Mouse (Mus musculus) intestine, postnatal 0 days (tissue): ENCODE results near the gene Entpd3. TPM values are rescaled to one million over a fixed set of nuclear protein-coding genes. Genes with fewer than 3 reads are reported as not detected.

Experiments used
- ATAC-seq: fragments of 200-750 bp; cut with Nextera tagmentation; 2 replicates; pipeline ENCODE4 v1.8.0; 2017; ENCODE audit warnings: mild to moderate bottlenecking, moderate TSS enrichment, moderate library complexity
- H3K27ac ChIP-seq: fragments of 300-500 bp; sonication (generic); 2 replicates; pipeline ENCODE4 v1.5.1; 2014; ENCODE audit warnings: mild to moderate bottlenecking, low read depth, low read length, moderate library complexity
- H3K27me3 ChIP-seq: fragments of 300-500 bp; sonication (generic); replicated peaks from 2 replicates; pipeline ENCODE4 v1.6.1; 2014; ENCODE audit warnings: low read length, mixed read lengths; ENCODE audit not compliant: control insufficient read depth, insufficient read depth
- H3K36me3 ChIP-seq: fragments of 300-500 bp; sonication (generic); 2 replicates; pipeline ENCODE4 v1.6.1; 2014; ENCODE audit warnings: mild to moderate bottlenecking, moderate library complexity; ENCODE audit not compliant: control insufficient read depth, insufficient read depth
- H3K4me1 ChIP-seq: fragments of 300-500 bp; sonication (generic); replicated peaks from 2 replicates; pipeline ENCODE4 v1.6.1; 2014; ENCODE audit warnings: antibody characterized with exemption, low read length, mixed read lengths; ENCODE audit not compliant: control insufficient read depth, insufficient read depth
- H3K4me2 ChIP-seq: fragments of 300-500 bp; sonication (generic); replicated peaks from 2 replicates; pipeline ENCODE4 v1.6.1; 2014; ENCODE audit warnings: low read depth, mild to moderate bottlenecking, moderate library complexity
- H3K4me3 ChIP-seq: fragments of 300-500 bp; sonication (generic); 2 replicates; pipeline ENCODE4 v1.5.1; 2014; ENCODE audit warnings: low read depth, low read length
- H3K9ac ChIP-seq: fragments of 300-500 bp; sonication (generic); 2 replicates; pipeline ENCODE4 v1.6.1; 2014; ENCODE audit warnings: mild to moderate bottlenecking, low read depth, low read length
- H3K9me3 ChIP-seq: fragments of 300-500 bp; sonication (generic); 2 replicates; pipeline ENCODE4 v1.6.1; 2016; ENCODE audit warnings: mixed run types; ENCODE audit not compliant: control insufficient read depth
- CTCF ChIP-seq: sonication (generic); IDR thresholded peaks from 2 replicates; pipeline ENCODE4 v1.5.1; 2016; ENCODE audit warnings: low read depth, mild to moderate bottlenecking, control low read depth, antibody characterized with exemption, moderate library complexity
- WGBS: fragments of 180-500 bp; shearing (Covaris S2); extraction: QIAGEN DNeasy Blood & Tissue Kit; methylation state at CpG from one replicate; pipeline ENCODE4 v1.1.7; 2014; 5-methylcytosine and 5-hydroxymethylcytosine counted together
- polyA plus RNA-seq: library from polyadenylated mRNA; unstranded; fragments of >200 nt; fragmentation: Nextera tagmentation; extraction: Ambion mirVana; gene quantifications from 2 replicates; pipeline ENCODE4 v1.2.1, GENCODE M21; 2015

Gene Entpd3
- polyA plus RNA-seq, 1 experiment from 2014 or later = 1.2 TPM

DNA sequence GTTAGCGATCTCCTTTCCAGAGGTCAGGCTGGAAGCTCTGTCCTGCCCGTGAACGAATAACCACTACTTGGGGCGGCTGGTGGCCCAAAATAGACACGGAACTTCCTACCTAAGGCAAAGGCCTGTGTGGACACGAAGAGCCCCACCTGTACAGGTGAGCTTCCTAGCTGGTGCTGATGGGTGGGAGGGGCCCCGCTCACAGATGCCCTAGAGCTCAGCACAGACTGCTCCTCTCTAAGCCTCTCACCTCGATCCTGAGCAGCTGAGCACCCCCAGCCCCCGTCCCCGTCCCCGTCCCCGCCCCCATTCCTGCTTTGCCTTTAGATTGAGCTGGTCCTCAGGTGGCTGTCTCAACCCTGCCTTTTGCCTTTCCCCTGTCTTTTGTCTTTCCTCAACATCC, 64.3 kb downstream of the Entpd3 start:
- no peak overlapping the region for H3K4me2 ChIP-seq
- peaks cover 9% of the 10 kb centered on the region; the same call in 1 of the 2 replicates for H3K9me3 ChIP-seq
- no peak overlapping the region for H3K4me3 ChIP-seq
- no peak for ATAC-seq
- WGBS = 66% methylated on average over 12 of the region's 12 CpGs
- no peak for TF ChIP-seq CTCF
- no peaks in the 10 kb centered on the region for H3K4me1 ChIP-seq
- no peak overlapping the region for H3K27ac ChIP-seq
- H3K36me3 ChIP-seq = no peaks in the 10 kb centered on the region
- H3K27me3 ChIP-seq = no peaks in the 10 kb centered on the region
- no peak overlapping the region for H3K9ac ChIP-seq

DNA sequence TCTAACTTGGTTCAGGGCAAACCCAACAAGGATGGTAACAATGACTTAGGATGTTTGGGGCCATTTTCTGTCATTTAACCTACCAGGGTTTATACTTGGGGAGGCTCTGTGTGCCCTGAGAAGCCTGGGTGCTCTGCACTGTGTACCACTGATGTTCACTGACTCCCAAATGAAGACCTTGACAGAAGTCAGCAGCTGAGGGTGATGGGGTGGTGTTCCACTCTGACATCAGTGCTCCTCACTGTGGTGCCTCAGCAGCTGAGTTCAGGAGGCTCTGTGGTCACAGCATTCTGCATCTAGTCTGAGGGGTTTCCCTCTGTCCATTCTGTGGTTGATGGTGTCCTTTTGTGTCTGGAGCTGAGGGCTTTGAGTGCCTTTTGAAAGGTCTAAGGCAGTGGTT, 71.4 kb downstream of the Entpd3 start:
- H3K27ac ChIP-seq = no peak overlapping the region
- ATAC-seq = no peak
- no peak for TF ChIP-seq CTCF

DNA sequence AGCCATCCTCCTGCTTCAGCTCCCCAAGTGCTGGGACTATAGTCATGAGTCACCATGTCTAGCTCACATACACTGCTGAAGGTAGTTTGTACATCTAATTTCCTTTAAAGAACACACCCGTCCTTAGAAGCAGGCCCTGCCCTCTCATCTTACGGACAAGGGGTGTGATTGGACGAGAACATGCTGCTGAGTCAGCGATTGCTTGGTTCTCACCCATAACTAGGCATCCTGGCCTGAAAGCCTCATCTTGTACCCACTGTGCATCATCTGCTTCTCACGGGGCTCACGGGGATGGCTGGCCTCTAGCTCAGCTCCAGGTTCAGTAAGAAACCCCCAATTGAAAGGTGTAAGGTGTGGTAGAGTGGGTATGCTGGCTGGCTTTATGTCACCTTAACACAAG, 74.4 kb downstream of the Entpd3 start:
- no peak overlapping the region for H3K27ac ChIP-seq
- WGBS = 88% methylated on average over 6 of the region's 6 CpGs

More for the DNA sequence above, 71.4 kb downstream of the Entpd3 start:
- Histone ChIP-seq H3K36me3 (no peaks in the 10 kb centered on the region), H3K4me2 (no peak overlapping the region), H3K9ac (no peak overlapping the region), H3K27me3 (no peaks in the 10 kb centered on the region), H3K4me1 (no peaks in the 10 kb centered on the region), H3K4me3 (no peak overlapping the region), H3K9me3 (peaks cover 9% of the 10 kb centered on the region; the same call in 1 of the 2 replicates)

More for the DNA sequence above, 74.4 kb downstream of the Entpd3 start:
- no peak for TF ChIP-seq CTCF
- H3K27me3 ChIP-seq = no peaks in the 10 kb centered on the region
- H3K4me3 ChIP-seq = no peak overlapping the region
- no peak for ATAC-seq
- H3K4me1 ChIP-seq = no peaks in the 10 kb centered on the region
- H3K9ac ChIP-seq = no peak overlapping the region
- no peaks in the 10 kb centered on the region for H3K9me3 ChIP-seq
- H3K36me3 ChIP-seq = no peaks in the 10 kb centered on the region
- no peak overlapping the region for H3K4me2 ChIP-seq

Other genes starting within 250 kb of the Entpd3 start
- gene Myrip, start 238.3 kb upstream of the Entpd3 start, polyA plus RNA-seq = 0.47 and 0.55 TPM in 2 replicates
- gene Eif1b, start 47.6 kb upstream of the Entpd3 start, polyA plus RNA-seq = 115 and 123 TPM in 2 replicates
- 500 and 505 TPM in 2 replicates for gene Rpl14, start 31.6 kb downstream of the Entpd3 start, polyA plus RNA-seq